Mouse (Mus musculus) thymus, adult 2 months (tissue): ENCODE data around the gene Stk4.

Source experiments
- CTCF ChIP-seq: fragments of 200-500 bp; IDR thresholded peaks from 2 replicates; pipeline ENCODE4 v1.5.1; 2012; ENCODE audit warnings: mild to moderate bottlenecking, control low read depth, low read length, moderate library complexity, borderline replicate concordance; ENCODE audit not compliant: control insufficient read depth, poor library complexity, insufficient read depth; ENCODE audit errors: extremely low read depth
- POLR2A ChIP-seq: fragments of 200-500 bp; IDR thresholded peaks from 2 replicates; pipeline ENCODE4 v1.6.1; 2012; ENCODE audit warnings: mild to moderate bottlenecking, low read length, control low read depth, moderate library complexity; ENCODE audit not compliant: control insufficient read depth, poor library complexity, insufficient read depth; ENCODE audit errors: extremely low read depth

DNA sequence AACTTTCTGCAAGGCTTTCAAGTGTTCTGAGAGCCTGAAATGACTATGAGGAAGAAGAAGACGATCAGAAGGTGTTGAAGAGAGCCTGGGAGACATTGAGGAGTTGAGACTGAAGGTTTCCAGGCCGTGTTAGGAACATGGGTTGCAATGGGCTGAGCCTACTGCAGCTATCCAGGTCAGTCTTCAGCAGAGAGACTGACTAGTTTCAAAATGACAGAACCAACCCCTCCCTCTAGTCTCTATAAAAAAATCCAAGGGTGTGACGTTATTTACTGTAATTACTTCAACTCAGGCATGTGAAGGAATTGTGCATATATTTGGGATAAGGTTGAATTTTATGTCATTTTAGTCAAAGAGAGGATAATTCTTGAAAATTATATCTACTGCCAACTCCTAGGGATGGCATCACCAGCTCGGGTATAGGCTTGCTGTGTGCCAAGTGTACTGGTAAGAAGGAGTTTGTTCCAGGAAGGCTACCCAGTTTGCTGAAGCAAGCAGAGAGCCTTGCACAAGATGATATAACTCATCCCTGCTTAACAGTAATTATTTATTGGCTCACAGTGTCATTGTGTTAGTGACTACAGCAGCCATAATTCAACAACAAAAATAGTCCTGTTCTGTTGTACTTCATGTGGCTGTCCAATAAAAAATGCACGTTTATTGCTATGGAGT, 125.0 kb downstream of the Stk4 start:
- TF ChIP-seq CTCF (no peak), POLR2A (no peak)
